Mouse (Mus musculus) neural tube, embryonic 12.5 days (tissue): ENCODE data around the gene Gdpd2. TPM values are rescaled to one million over a fixed set of nuclear protein-coding genes. Genes with fewer than 3 reads are reported as not detected.
A peak's percentile ranks its signal among the peaks of the same experiment; 100 is the strongest.

Source experiments
- ATAC-seq: fragments of 200-750 bp; cut with Nextera tagmentation; 2 replicates; pipeline ENCODE4 v1.8.0; 2017; ENCODE audit warnings: low read depth, mild to moderate bottlenecking, moderate TSS enrichment, moderate library complexity; ENCODE audit not compliant: low FRiP score
- H3K27ac ChIP-seq: fragments of 300-500 bp; sonication (generic); 2 replicates; pipeline ENCODE4 v1.5.1; 2016
- H3K27me3 ChIP-seq: fragments of 300-500 bp; sonication (generic); replicated peaks from 2 replicates; pipeline ENCODE4 v1.6.1; 2016; ENCODE audit warnings: mild to moderate bottlenecking
- H3K36me3 ChIP-seq: fragments of 300-500 bp; sonication (generic); 2 replicates; pipeline ENCODE4 v1.6.1; 2016; ENCODE audit warnings: mild to moderate bottlenecking
- H3K4me1 ChIP-seq: fragments of 300-500 bp; sonication (generic); 2 replicates; pipeline ENCODE4 v1.6.1; 2016
- H3K4me2 ChIP-seq: fragments of 300-500 bp; sonication (generic); replicated peaks from 2 replicates; pipeline ENCODE4 v1.6.1; 2016; ENCODE audit warnings: mild to moderate bottlenecking
- H3K4me3 ChIP-seq: fragments of 300-500 bp; sonication (generic); 2 replicates; pipeline ENCODE4 v1.5.1; 2016
- H3K9ac ChIP-seq: fragments of 300-500 bp; sonication (generic); 2 replicates; pipeline ENCODE4 v1.6.1; 2016; ENCODE audit warnings: mild to moderate bottlenecking
- H3K9me3 ChIP-seq: fragments of 300-500 bp; sonication (generic); 2 replicates; pipeline ENCODE4 v1.6.1; 2016; ENCODE audit warnings: mild to moderate bottlenecking
- WGBS: fragments of 180-500 bp; shearing (Covaris S2); methylation state at CpG from one replicate; pipeline ENCODE4 v1.1.7; 2016; 5-methylcytosine and 5-hydroxymethylcytosine counted together
- polyA plus RNA-seq: library from polyadenylated mRNA; unstranded; fragments of >200 nt; fragmentation: Nextera tagmentation; extraction: Ambion mirVana; gene quantifications from 2 replicates; pipeline ENCODE4 v1.2.1, GENCODE M21; 2016

Gene Gdpd2
- polyA plus RNA-seq = 8.7 and 10.7 TPM in 2 replicates

DNA sequence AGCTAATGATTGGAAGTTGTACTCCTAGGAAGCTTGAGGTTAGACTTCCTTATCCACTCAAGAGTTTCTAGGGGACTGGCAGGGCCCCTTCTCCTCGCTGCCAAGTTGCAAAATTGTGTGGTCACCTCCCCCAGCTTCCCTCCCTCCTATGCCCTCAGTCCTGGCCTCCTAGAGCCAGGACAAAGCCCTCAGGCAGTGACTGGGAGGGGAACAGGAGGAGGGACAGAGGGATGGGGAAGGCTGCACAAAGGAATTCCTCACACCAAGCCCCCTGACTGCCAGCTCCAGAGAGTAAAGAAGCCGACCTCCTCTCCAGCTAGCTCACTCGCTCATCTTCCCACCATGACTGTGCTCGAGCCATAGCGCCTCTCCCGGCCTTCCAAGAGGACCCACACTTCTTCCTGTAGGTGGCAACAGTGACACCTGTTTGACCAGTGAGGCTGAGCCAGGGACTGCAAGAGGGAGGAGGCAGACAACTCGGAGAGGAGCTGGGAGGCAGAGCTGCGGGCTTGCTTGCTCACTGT, at the start of gene Gdpd2:
Gene Gdpd2 (plus strand): TSS at position 209 of the 524 bp plus-strand sequence.
- Histone ChIP-seq H3K9me3 (no peaks in the 10 kb centered on the region), H3K4me2 (peak within 1 kb of the TSS; percentile 53), H3K27me3 (no peaks in the 10 kb centered on the region), H3K9ac (peak within 1 kb of the TSS; percentile 33; the same call in 1 of the 2 replicates), H3K27ac (no peak within 1 kb of the TSS), H3K4me3 (peak within 1 kb of the TSS; percentile 5; the same call in 1 of the 2 replicates), H3K36me3 (no peaks in the 10 kb centered on the region), H3K4me1 (peaks cover 3% of the 10 kb centered on the region)
- WGBS = 18% methylated on average over 8 of the region's 8 CpGs
- ATAC-seq = peak; percentile 68

DNA sequence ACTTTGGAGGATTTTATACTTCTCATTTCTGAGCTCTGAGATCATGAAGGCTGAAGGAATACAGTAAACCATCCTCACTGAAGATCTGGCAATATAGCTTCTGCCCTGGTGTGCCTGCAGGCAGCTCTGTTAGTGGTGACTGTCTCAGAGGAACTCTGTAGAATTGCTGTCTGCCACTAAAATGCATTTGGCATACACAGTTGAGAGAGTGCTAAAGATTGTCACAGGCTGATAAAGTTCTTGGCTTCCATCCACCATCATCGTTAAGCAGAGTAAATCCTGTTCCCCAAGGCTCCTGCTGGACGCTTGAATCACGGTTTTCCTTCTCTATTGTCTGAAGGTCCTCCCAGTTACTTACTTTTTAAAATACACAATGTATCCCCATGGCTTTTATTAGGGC, 43.1 kb upstream of the Gdpd2 start:
- H3K27ac ChIP-seq = no peak overlapping the region
- H3K36me3 ChIP-seq = no peaks in the 10 kb centered on the region
- no peak overlapping the region for H3K9ac ChIP-seq
- H3K4me1 ChIP-seq = no peaks in the 10 kb centered on the region
- no peak overlapping the region for H3K4me2 ChIP-seq
- ATAC-seq = no peak
- no peak overlapping the region for H3K4me3 ChIP-seq
- H3K9me3 ChIP-seq = no peaks in the 10 kb centered on the region
- no peaks in the 10 kb centered on the region for H3K27me3 ChIP-seq
- 72% methylated on average over 3 of the region's 3 CpGs for WGBS

DNA sequence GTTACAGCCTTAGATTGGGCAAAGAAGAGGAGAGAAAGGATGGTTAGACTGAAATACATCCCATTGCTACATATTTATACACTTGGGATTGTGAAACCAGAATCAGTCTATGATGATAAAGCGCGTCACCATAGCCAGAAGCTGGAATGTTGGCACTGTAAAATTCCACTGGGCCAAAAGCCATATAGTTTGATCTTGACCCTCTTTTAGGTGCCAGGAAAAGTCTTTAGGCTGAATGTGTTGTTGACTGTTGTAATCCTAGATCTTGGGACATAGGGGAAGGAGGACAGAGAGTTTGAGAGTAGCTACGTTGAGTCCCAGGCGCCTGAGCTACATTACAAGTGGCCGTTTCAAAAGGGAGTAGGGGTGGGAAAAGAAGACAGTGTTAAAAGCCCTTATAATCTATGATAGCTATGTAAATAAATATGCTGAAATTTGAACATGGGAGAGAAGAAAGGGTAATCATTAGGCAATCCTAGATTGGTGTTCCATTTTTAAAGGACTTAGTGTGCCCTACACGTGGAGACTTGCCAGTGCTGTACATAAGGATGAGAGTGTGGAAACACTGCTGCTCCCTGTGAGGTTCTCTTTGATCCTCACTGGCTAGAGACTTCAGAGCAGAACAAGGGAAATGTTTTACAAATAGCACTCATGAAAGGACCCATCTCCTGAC, 42.2 kb upstream of the Gdpd2 start:
- 89% methylated on average over 6 of the region's 6 CpGs for WGBS
- Histone ChIP-seq H3K4me3 (no peak overlapping the region), H3K4me2 (no peak overlapping the region), H3K4me1 (no peaks in the 10 kb centered on the region), H3K27me3 (no peaks in the 10 kb centered on the region), H3K9me3 (no peaks in the 10 kb centered on the region), H3K9ac (no peak overlapping the region), H3K36me3 (no peaks in the 10 kb centered on the region), H3K27ac (no peak overlapping the region)
- ATAC-seq = no peak

DNA sequence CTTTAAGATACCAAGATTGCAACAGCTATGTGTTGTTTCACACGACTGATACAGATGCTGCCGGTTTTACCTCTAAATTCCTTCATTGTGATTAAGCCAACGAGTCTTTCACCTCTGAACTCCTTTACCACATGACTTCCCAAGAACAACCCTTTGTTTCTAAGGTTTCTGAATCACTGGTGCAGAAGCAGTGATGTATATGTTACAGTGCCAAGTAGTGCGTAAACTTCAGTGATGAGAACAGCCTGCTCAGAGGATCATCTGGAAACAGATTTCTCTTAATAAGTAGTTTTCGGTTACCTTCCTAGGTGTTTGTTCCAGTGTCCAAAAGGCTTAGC, 41.7 kb upstream of the Gdpd2 start:
- no peaks in the 10 kb centered on the region for H3K36me3 ChIP-seq
- 84% methylated on average over 5 of the region's 5 CpGs for WGBS
- H3K27me3 ChIP-seq = no peaks in the 10 kb centered on the region
- no peak overlapping the region for H3K4me3 ChIP-seq
- no peak overlapping the region for H3K4me2 ChIP-seq
- H3K4me1 ChIP-seq = no peaks in the 10 kb centered on the region
- no peaks in the 10 kb centered on the region for H3K9me3 ChIP-seq
- H3K27ac ChIP-seq = no peak overlapping the region
- ATAC-seq = no peak
- no peak overlapping the region for H3K9ac ChIP-seq

DNA sequence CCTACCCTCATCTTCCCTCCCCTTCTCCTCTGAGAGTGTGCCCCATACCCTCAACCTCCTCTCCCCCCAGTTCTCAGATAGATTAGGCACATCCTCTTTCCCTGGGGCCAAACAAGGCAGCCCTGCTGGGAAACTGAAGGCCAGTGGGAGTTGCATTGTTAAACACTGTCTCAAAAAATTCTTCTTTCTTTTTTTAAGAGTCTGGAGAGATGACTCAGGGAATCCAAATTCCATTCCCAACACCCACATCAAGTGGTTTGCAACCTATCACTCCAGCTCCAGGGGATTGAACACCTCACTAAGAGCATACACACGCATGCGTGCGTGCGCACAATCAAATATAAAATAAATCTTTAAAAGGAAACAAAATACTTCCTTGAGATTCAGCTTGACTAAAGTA, 32.9 kb upstream of the Gdpd2 start:
- H3K9me3 ChIP-seq = no peaks in the 10 kb centered on the region
- no peaks in the 10 kb centered on the region for H3K27me3 ChIP-seq
- H3K4me2 ChIP-seq = no peak overlapping the region
- no peaks in the 10 kb centered on the region for H3K4me1 ChIP-seq
- H3K4me3 ChIP-seq = no peak overlapping the region
- no peaks in the 10 kb centered on the region for H3K36me3 ChIP-seq
- H3K9ac ChIP-seq = no peak overlapping the region
- no peak overlapping the region for H3K27ac ChIP-seq
- 99% methylated on average over 4 of the region's 4 CpGs for WGBS
- no peak for ATAC-seq

DNA sequence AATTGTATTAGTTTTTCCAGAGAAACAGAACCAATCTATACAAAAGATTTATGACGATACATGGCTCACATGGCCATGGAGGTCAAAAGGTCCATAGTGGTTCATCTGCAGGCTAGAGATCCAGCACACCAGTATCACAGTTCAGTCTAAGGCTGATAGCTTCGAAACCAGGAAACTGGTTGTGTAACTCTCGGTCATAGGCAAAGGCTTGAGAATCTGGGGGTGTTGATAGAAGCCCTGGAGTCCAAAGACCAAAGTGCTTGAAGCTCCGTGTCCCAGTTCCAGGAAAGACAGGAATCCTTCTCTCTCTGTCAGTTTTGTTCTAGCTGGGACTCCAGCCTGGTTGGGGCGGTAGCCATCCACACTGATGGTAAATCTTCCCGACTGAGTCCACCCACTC, 21.6 kb upstream of the Gdpd2 start:
- no peak overlapping the region for H3K4me3 ChIP-seq
- H3K36me3 ChIP-seq = 0 out of 2 replicates have a peak, but pooled peaks cover 2% of the 10 kb centered on the region
- no peak for ATAC-seq
- H3K4me2 ChIP-seq = no peak overlapping the region
- no peak overlapping the region for H3K9ac ChIP-seq
- H3K4me1 ChIP-seq = no peaks in the 10 kb centered on the region
- no peaks in the 10 kb centered on the region for H3K9me3 ChIP-seq
- 95% methylated on average over 6 of the region's 6 CpGs for WGBS
- H3K27ac ChIP-seq = no peak overlapping the region
- no peaks in the 10 kb centered on the region for H3K27me3 ChIP-seq

DNA sequence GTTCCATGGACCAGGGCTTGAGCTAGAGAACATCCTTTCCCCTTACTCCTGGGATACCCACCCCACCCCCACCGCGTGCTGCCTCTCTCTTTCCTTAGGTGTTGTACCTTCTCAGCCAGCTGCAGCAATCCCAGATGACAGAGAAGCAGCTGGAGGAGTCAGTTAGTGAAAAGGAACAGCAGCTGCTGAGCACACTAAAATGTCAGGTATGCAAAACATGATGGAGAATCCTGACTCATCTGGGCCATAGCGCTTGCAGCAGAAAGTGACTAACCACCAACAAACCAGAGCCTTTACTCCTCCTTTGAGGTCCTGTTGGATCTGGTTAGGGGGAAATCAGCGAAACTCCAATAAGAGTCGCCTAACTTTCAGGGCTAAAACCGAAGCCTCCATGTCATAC, 13.5 kb upstream of the Gdpd2 start:
- ATAC-seq = no peak
- H3K9me3 ChIP-seq = no peaks in the 10 kb centered on the region
- H3K4me1 ChIP-seq = no peaks in the 10 kb centered on the region
- no peak overlapping the region for H3K4me2 ChIP-seq
- no peak overlapping the region for H3K9ac ChIP-seq
- H3K4me3 ChIP-seq = no peak overlapping the region
- H3K27me3 ChIP-seq = no peaks in the 10 kb centered on the region
- no peak overlapping the region for H3K27ac ChIP-seq
- WGBS = 95% methylated on average over 6 of the region's 6 CpGs
- no peaks in the 10 kb centered on the region for H3K36me3 ChIP-seq

DNA sequence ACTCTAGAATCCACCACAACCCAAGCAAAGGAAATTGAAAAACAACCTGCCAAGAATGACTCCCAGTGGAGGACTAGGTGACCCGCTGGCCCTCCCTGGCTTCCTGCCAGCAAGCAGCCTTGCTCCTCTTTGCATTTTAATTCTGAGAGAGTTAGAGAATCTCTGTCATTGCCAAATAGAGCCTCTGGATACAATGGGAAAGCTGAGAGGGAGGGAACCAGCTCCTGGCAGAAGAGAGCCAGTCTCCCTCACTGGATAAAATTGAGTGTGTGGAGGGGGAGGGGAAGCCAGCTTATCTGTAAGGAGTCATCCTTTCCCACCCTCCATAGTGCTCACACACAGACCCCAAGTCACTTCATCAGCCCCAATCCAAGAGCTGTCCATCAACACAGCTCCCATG, 726 bp upstream of the Gdpd2 start:
- H3K27me3 ChIP-seq = no peaks in the 10 kb centered on the region
- no peak overlapping the region for H3K9ac ChIP-seq
- no peak overlapping the region for H3K4me2 ChIP-seq
- peaks cover 3% of the 10 kb centered on the region for H3K4me1 ChIP-seq
- 18% methylated on average over 1 of the region's 1 CpGs for WGBS
- no peak overlapping the region for H3K27ac ChIP-seq
- H3K4me3 ChIP-seq = no peak overlapping the region
- peak; percentile 59; the same call in 1 of the 2 replicates for ATAC-seq
- no peaks in the 10 kb centered on the region for H3K36me3 ChIP-seq
- H3K9me3 ChIP-seq = no peaks in the 10 kb centered on the region

DNA sequence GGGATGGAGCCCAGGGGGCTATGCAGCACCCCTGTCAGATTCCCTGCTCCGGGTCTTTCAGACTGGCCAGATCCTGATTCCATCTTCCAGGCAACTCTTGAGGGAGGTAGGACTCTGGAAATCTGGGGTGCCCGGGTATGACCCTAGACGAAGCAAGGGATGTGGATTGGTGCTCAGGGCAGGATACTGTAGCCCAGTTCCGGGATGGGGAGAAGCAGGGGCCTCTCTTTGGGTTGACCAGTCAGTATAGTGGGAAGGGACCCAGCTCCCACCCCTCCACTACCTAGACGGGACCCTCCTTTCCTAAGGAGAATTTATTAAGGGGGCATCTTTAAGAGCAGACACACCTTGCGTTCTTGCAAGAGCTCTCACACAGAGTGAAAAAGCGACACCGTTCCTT, 593 bp downstream of the Gdpd2 start:
- 23% methylated on average over 8 of the region's 8 CpGs for WGBS
- no peaks in the 10 kb centered on the region for H3K9me3 ChIP-seq
- H3K36me3 ChIP-seq = no peaks in the 10 kb centered on the region
- peak; percentile 38 for ATAC-seq
- peak overlapping the region; percentile 5; the same call in 1 of the 2 replicates for H3K4me3 ChIP-seq
- H3K27ac ChIP-seq = no peak overlapping the region
- no peaks in the 10 kb centered on the region for H3K27me3 ChIP-seq
- H3K4me2 ChIP-seq = peak overlapping the region; percentile 53
- H3K9ac ChIP-seq = peak overlapping the region; percentile 33; the same call in 1 of the 2 replicates
- H3K4me1 ChIP-seq = peaks cover 3% of the 10 kb centered on the region

DNA sequence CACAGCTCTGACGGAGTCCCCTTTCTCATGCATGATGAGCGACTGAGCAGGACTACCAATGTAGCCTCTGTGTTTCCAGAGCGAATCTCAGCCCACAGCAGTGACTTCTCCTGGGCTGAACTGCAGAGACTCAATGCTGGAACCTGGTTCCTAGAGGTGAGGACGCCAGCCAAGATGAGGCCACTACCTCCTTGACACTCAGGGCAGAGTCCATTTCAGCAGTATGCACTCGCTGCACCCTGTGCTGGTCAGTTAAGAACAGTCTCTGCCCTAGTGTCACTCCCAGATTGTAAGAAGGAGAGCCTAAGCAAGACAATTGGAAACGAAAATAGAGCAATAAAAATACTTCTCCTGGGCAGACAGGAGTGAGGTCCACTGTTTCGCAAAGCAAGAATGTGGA, 4.7 kb downstream of the Gdpd2 start:
- no peaks in the 10 kb centered on the region for H3K9me3 ChIP-seq
- no peaks in the 10 kb centered on the region for H3K36me3 ChIP-seq
- no peak overlapping the region for H3K27ac ChIP-seq
- ATAC-seq = no peak
- no peak overlapping the region for H3K4me2 ChIP-seq
- H3K4me3 ChIP-seq = no peak overlapping the region
- H3K4me1 ChIP-seq = peaks cover 3% of the 10 kb centered on the region
- no peaks in the 10 kb centered on the region; the same call in 1 of the 2 replicates for H3K27me3 ChIP-seq
- no peak overlapping the region for H3K9ac ChIP-seq
- WGBS = 71% methylated on average over 7 of the region's 7 CpGs

DNA sequence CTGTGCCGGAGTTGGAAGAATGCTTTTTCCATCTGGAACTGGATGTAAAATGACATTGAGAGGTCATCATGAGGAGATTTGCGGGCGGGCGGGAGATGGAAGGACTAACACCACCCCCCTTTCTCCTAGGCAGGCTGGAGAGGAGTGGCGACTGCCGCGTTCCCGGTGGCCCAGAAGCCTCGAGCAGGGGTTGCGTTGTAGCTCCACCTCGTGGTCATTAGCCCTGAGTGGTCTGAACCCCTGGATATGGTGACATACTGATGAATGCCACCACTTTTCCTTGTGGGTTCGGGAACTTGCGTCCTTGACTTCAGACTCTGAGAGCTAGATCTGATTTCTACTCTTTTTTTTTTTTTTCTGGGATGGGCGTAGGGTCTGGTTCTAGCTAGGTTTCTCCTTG, 9.2 kb downstream of the Gdpd2 start:
- H3K27ac ChIP-seq = no peak overlapping the region
- H3K27me3 ChIP-seq = no peaks in the 10 kb centered on the region; the same call in 1 of the 2 replicates
- H3K4me2 ChIP-seq = peak overlapping the region; percentile 50
- H3K4me1 ChIP-seq = no peaks in the 10 kb centered on the region
- H3K9me3 ChIP-seq = no peaks in the 10 kb centered on the region
- H3K4me3 ChIP-seq = no peak overlapping the region
- ATAC-seq = peak; percentile 85
- H3K9ac ChIP-seq = no peak overlapping the region
- H3K36me3 ChIP-seq = no peaks in the 10 kb centered on the region
- 18% methylated on average over 14 of the region's 14 CpGs for WGBS

DNA sequence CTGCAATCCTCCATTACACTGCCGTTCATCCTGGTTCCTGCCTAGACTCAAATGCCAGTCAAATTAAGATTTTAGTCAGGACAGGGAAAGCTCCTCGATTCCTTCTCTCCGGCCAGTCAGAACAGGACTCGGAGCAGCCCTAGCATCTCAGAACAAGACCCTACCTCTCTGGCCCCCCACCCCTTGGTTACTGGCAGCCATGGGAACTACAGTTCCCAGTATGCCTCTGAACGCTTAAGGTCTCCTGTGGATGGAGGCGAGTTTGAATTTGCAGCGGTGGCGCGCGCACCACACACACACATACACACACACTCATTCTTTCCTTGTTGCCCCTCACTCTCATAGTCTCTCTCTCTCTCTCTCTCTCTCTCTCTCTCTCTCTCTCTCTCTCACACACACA, 9.8 kb downstream of the Gdpd2 start:
- 10% methylated on average over 10 of the region's 10 CpGs for WGBS
- ATAC-seq = peak; percentile 83
- Histone ChIP-seq H3K36me3 (no peaks in the 10 kb centered on the region), H3K27ac (no peak overlapping the region), H3K4me1 (no peaks in the 10 kb centered on the region), H3K4me2 (peak overlapping the region; percentile 50), H3K9ac (no peak overlapping the region), H3K27me3 (no peaks in the 10 kb centered on the region; the same call in 1 of the 2 replicates), H3K4me3 (peak overlapping the region; percentile 2; the same call in 1 of the 2 replicates), H3K9me3 (no peaks in the 10 kb centered on the region)

DNA sequence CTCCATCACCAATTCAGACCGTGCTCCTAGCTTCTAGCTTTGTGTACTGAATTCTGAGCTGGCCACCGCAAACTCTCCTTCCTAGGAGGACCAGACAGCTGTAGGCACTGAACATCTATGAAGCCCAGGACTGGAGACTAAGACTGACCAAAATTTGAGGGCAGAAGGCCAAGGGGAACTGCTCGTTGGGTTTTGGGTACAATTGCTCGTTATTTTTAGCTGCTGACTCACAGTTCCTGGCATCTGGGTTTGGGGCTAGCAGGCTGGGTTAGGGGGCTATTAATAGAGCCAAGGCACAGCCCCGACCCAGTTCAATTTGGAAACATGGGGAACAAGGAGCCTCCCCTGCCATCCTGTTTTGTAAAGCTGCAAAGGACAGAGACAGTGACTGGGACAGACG, 11.1 kb downstream of the Gdpd2 start:
- H3K9me3 ChIP-seq = no peaks in the 10 kb centered on the region
- ATAC-seq = no peak

More for the DNA sequence above, 11.1 kb downstream of the Gdpd2 start:
- Histone ChIP-seq H3K4me1 (no peaks in the 10 kb centered on the region), H3K27ac (no peak overlapping the region), H3K36me3 (no peaks in the 10 kb centered on the region), H3K27me3 (no peaks in the 10 kb centered on the region; the same call in 1 of the 2 replicates), H3K4me3 (no peak overlapping the region), H3K4me2 (no peak overlapping the region), H3K9ac (no peak overlapping the region)
- WGBS = 75% methylated on average over 6 of the region's 6 CpGs
